Mouse (Mus musculus): ENCODE measurements at regions not wholly inside any gene's neighbourhood (a gene's known extent, or its start where the extent isn't known, plus 50 kb on each side); places are given as distances from the start of the nearest gene placed in this dataset.

- TF ChIP-seq POLR2A (IDR thresholded peaks at IDR 0.05; ENCODE audit: insufficient read depth, low read depth, low read length) (no peak), CTCF (IDR thresholded peaks at IDR 0.05) (no peak), EP300 (IDR thresholded peaks at IDR 0.05; ENCODE audit: insufficient read depth, low read depth, low read length) (no peak)
Measured at GRCm38 (mm10) chr17:45869014-45869968, 135.6 kb upstream of the 1600014C23Rik start.
